Mouse (Mus musculus): ENCODE measurements around the gene Exoc2.

DNA sequence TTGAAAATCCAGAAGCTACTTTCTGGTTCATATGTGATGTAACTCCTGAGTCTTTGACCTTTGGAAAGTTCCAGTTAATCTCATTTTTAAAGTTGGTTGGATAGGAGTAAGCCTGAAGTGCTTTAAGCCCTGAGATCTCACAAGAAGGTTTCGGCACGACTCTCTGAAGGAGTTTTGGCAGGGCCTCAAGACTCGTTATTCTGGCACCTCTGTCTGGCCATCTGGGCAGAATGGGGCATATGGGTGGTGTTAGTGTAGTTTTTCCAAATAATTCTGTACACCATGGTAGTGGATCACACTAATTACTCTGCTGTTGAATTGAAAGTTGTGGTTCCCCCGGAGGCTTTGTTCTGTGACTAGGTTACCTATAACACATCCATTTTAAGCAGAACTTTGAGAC lies 4.3 kb upstream of the Exoc2 start:
- TF ChIP-seq EP300 (IDR thresholded peaks at IDR 0.05) (no peak), CTCF (IDR thresholded peaks at IDR 0.05) (no peak)
